Mouse (Mus musculus): ENCODE measurements at regions not wholly inside any gene's neighbourhood (a gene's known extent, or its start where the extent isn't known, plus 50 kb on each side); places are given as distances from the start of the nearest gene placed in this dataset.
A peak's percentile ranks its signal among the peaks of the same experiment; 100 is the strongest.

- Histone ChIP-seq H3K4me1 (replicated peaks; ENCODE audit: control insufficient read depth, insufficient read depth) (no peaks in the 10 kb centered on the region), H3K4me3 (ENCODE audit: low read depth, low read length) (no peak overlapping the region), H3K36me3 (ENCODE audit: control insufficient read depth, insufficient read depth, low read length) (no peaks in the 10 kb centered on the region), H3K27me3 (ENCODE audit: control insufficient read depth, insufficient read depth, low read length) (no peaks in the 10 kb centered on the region), H3K27ac (replicated peaks) (no peak overlapping the region), H3K9ac (ENCODE audit: low read length) (no peak overlapping the region), H3K4me2 (replicated peaks; ENCODE audit: low read depth) (no peak overlapping the region), H3K9me3 (ENCODE audit: control insufficient read depth, low read length) (no peaks in the 10 kb centered on the region)
- 39% methylated on average over 4 of the region's 4 CpGs for WGBS
- no peak for DNase-seq (ENCODE audit: low spot score)
- TF ChIP-seq CTCF (IDR thresholded peaks at IDR 0.05; ENCODE audit: low read depth) (no peak), EP300 (optimal IDR thresholded peaks at IDR 0.05) (no peak)
- no peak for ATAC-seq (ENCODE audit: low FRiP score, low TSS enrichment)
Observed at GRCm38 (mm10) chr7:123069280-123069679, 54.4 kb upstream of the Tnrc6a start.

GRCm38 (mm10) chr7:123070861-123071260, 52.8 kb upstream of the Tnrc6a start:
- Histone ChIP-seq H3K27me3 (ENCODE audit: control insufficient read depth, insufficient read depth, low read length) (no peaks in the 10 kb centered on the region), H3K9me3 (ENCODE audit: control insufficient read depth, low read length) (no peaks in the 10 kb centered on the region), H3K4me3 (ENCODE audit: low read depth, low read length) (no peak overlapping the region), H3K27ac (replicated peaks) (no peak overlapping the region), H3K4me1 (replicated peaks; ENCODE audit: control insufficient read depth, insufficient read depth) (no peaks in the 10 kb centered on the region), H3K4me2 (replicated peaks; ENCODE audit: low read depth) (no peak overlapping the region), H3K36me3 (ENCODE audit: control insufficient read depth, insufficient read depth, low read length) (no peaks in the 10 kb centered on the region), H3K9ac (ENCODE audit: low read length) (no peak overlapping the region)
- TF ChIP-seq EP300 (optimal IDR thresholded peaks at IDR 0.05) (no peak), CTCF (IDR thresholded peaks at IDR 0.05; ENCODE audit: low read depth) (no peak)
- 32% methylated on average over 4 of the region's 4 CpGs for WGBS
- ATAC-seq (ENCODE audit: low FRiP score, low TSS enrichment): peak; percentile 64; the same call in 1 of the 2 replicates
- no peak for DNase-seq (ENCODE audit: low spot score)
